Mouse (Mus musculus) cerebellum, adult 11-12 months (tissue): ENCODE measurements around the gene Zmat3.

Experiments used
- DNase-seq: peaks from one replicate; pipeline ENCODE4 v3.0.0; 2022

The Zmat3 gene

DNA sequence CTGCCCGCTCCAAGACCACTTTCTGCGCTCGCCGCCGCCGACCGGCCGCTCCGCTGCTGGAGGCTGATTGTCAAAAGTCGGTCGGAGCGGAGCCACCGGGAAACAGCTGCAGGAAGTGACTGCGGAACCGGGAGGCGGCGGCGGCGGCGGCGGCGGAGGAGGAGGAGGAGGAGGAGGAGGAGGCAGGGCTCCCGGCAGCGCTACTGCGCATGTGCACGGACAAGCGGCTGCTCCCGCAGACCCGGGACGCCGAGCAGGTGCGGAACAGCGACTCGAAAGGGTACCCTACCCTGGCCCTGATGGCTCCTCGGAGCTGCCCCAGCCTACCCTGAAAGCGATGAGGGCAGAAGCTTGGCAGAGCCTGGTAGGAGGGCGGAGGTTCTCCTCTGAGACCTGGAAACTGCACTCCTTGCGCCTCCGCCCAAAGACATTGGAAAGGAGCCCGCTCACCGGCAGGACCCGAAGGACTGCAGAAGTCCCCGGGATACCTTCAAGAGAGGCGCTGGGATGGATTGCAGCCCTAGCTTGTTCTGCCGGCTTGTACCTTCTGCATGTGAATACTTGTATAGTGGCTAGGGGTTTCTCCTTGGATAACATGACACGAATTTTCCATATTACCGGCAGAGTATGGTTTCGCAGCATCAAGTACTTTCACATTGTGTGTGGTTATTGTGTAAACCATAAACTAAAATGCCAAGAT lies at the start of gene Zmat3:
Zmat3 (minus strand) TSS at position 469 of the 700 bp plus-strand sequence.
- DNase-seq: peak; percentile 89

- no peak for DNase-seq
These were observed 48.6 kb upstream of the Zmat3 start for GRCm38 (mm10) chr3:32414381-32414780.

DNA sequence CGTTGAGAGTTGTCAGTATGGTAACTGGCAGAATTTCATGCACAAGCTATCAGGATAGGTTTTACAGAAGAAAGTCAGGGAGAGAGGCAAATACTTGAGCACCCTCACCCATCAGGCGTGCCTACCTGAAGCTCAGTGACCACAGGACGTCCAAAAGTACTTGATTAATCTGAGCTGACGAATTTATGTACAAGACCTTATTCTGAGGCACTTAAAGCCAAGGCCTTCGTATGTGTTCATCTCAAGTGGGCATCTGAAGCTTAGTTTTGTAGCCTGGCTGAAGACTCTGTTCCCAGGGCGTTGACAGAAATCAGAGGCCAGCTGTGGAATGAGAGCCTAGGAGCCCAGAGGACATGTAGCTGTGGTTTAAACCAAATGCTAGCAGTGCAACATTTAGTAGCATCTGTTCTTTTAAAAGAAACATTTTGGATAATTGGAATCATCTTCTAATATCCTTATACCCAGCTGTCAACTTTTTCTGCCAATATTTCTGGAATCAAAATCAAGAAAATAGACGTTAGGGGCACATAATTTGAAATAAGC lies 46.8 kb upstream of the Zmat3 start:
- no peak for DNase-seq

- DNase-seq: no peak
These were observed 43.0 kb upstream of the Zmat3 start for GRCm38 (mm10) chr3:32408811-32409273.

GRCm38 (mm10) chr3:32406804-32407203 lies 41.0 kb upstream of the Zmat3 start:
- no peak for DNase-seq

- no peak for DNase-seq
These were observed 39.9 kb upstream of the Zmat3 start for GRCm38 (mm10) chr3:32405699-32406098.

DNA sequence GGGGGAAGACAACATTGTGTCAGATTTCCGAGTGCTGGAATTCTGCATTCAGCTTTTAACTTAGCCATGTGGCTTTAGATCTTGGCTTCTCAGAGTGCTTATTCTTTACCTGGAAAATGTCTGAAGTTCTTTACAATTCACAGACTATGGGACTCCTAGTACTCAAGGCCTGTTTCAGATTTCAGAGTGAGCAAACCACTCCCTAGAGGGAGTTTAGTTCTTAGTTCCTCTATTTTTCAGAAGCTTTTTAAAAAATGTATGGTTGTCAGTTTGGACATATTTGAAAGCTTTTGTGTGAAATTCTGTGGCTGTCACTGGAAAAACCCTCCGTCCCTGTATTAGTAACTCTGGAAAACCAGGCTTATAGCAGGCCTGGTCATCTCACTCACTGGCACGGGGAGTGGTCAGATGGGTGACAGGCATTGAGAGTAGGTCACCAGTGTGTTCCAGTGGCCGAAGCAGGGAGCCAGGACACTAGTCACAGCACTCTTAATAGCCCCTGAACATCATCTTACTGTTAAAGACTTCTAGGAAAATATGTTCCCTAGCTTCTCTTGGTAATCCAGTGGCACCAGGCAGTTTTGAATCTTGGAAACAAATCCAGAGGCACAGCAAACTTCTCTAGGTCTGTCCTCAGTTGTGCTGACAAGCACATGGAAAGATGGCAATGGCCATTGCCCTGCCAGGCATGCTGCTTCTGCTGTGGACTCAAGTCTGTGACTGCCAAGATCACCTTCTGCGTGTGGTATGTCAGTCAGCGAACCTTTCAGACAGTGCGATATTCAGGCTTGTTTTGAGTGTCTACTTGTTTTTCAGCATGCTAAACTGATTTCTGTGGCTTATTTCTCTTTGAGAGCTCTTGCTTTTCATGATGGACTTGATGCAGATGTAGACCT lies 37.4 kb upstream of the Zmat3 start:
- DNase-seq: no peak

GRCm38 (mm10) chr3:32401591-32401990 lies 35.8 kb upstream of the Zmat3 start:
- DNase-seq: no peak

GRCm38 (mm10) chr3:32399931-32400330 lies 34.1 kb upstream of the Zmat3 start:
- no peak for DNase-seq

- no peak for DNase-seq
These were observed 33.6 kb upstream of the Zmat3 start for GRCm38 (mm10) chr3:32399381-32399780.

GRCm38 (mm10) chr3:32398623-32399022 lies 32.8 kb upstream of the Zmat3 start:
- no peak for DNase-seq

DNA sequence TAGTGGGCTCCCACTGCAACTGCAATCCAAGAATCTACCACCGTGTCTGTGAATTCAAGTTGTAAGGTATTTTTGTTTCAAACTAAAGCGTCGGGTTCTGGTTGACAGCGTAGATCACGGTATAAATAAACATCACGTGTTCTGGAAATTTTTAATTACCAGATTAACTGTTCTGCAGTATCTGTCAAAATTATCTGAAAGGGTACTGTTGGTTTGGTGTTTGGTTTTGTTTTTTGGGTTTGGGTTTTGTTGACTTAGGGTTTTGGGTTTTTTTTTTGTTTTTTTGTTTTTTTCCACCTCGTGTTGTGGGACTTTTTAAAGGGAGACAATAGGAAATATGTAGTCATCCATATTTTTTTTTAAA lies 32.3 kb upstream of the Zmat3 start:
- DNase-seq: no peak

- peak; percentile 65 for DNase-seq
These were observed 31.8 kb upstream of the Zmat3 start, which contains the start of gene Pik3ca for GRCm38 (mm10) chr3:32397461-32398174. Gene Pik3ca, plus strand, starts transcription at chr3:32397671.

DNA sequence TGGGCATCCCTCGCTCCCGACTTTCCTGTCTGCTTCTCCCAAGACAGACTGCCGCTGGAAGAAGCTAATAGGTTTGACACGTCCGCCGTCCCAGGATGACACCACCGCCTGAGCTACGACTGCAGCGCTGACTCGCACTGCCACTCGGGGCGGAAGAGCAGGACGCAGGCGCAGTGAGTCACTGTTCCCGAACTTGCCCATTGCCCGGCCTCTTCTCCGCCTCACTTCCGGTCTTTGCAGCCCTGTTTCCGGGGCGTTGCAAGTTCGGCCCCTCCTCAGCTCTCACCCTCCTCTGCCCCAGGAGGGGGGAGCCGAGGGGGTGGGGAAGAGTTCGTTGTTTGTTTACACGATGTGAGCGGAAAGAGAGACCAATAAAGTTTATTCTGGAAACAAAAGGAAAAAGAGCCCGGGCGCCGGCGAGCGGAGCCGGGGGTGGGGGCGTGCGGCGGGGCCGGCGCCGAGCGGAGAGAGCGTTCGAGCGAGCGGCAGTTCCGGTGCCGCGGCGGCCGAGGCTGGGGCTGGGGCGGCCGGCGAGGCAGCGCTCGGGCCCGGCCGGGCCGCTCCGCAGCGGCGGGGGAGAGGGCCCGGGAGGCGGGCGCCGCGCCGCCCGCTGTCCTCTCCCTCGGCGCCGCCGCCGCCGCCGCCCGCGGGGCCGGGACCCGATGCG lies 31.1 kb upstream of the Zmat3 start:
- peak; percentile 99 for DNase-seq

- DNase-seq: peak; percentile 64
These were observed 30.1 kb upstream of the Zmat3 start for GRCm38 (mm10) chr3:32395771-32396551.

DNA sequence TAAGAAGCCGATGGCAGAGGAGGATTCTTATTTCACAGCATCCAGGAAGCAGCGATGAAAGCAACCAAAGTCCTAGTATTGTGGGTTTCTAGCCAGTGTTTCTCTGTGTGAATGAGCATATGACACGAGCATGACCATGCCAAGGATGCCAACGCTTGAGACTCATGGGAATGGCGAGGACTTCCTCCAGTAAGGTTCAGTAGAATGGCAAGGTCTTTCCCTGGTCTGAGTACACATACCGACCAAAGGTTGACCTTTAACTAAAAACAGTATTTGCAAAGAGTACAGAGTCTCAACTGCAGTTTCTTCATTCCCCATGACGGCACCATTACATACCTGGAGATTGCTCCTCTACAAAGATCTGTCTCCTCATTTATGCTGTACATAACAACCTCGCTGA lies 28.2 kb upstream of the Zmat3 start:
- DNase-seq: no peak

GRCm38 (mm10) chr3:32392841-32393240 lies 27.0 kb upstream of the Zmat3 start:
- DNase-seq: no peak

DNA sequence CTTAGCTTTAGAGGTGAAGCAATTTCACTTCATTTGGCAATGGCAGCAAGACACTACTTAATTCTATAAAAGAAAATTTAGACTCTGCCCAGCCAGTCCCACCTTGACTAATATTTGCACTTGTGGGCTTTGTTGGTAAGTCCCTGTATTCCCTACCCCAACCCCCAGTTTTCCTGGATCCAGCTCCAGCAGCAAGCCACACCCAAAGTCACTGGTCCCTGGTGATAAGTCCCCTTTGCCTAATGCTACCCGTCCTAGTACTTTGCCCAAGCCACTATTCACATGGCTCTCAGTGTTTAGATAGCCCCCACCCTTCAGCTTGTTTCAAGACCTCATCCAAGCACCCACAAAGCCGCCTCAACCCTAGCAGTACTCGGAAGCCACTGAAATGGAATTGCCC lies 15.7 kb upstream of the Zmat3 start:
- no peak for DNase-seq

GRCm38 (mm10) chr3:32379891-32380290 lies 14.1 kb upstream of the Zmat3 start:
- no peak for DNase-seq

- DNase-seq: no peak
These were observed 7.4 kb upstream of the Zmat3 start for GRCm38 (mm10) chr3:32373236-32373635.

DNA sequence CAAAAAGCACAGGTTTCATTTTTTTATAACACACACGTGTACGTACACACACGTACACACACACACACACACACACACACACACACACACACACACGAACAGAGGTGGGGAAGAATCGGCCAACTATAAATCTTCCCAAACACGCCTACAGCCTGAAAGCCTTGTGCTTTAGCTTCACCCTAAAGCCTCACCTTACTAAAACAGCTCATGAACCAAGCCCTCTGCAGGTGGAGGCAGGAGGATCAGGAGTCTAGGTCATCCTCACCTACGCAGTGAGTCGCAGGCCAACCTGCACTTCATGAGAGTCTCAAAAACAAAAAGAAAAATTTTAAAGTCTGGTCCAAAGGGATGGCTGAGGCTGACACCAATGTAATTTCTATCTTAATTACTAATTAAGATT lies 6.7 kb upstream of the Zmat3 start:
- no peak for DNase-seq

DNA sequence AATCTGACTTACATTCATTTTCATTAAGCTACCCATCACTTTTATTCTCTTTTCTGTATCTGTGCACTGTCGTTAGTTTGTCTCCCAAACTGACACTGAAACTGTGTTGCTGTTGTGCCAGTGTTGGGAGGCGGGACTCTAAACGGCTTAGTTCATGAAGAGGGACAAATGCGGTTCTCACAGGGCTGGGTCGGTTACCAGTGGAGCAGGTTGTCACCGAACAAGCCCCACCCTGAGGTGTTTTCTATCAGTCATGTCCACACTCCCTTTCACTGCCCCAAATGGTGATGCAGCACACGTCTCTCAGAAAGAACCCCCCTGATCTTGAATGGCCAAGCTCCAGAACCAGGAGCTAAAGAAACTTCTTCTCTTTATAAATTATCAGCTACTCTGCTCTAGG lies 6.1 kb upstream of the Zmat3 start:
- no peak for DNase-seq
